ENCODE assay signal across 22 mouse cellular contexts in genomic region chr2:166821406-166821805, GRCm38 (mm10). TPM values are rescaled to one million over a fixed set of nuclear protein-coding genes. Genes with fewer than 3 reads are reported as not detected.
A peak's percentile ranks its signal among the peaks of the same experiment; 100 is the strongest.
DNase-seq lines count a peak whose midpoint lies in the region; ATAC-seq and TF ChIP-seq lines count a peak whose summit lies in the region.
"Had no signal": no experiment of that assay in that cellular context is flagged by ENCODE, and none has a peak within 500 bp of the region (broad histone marks: within the 10 kb centered on the region; RNA-seq: fewer than 3 reads in every experiment).

No protein-coding gene starts in this region.

- no peaks in the 10 kb centered on the region for H3K27me3 ChIP-seq in liver, adult 2 months (ENCODE audit: control insufficient read depth, insufficient read depth, low read length)
- H3K27me3 ChIP-seq in intestine, embryonic 15.5 days (replicated peaks), result no peaks in the 10 kb centered on the region
- H3K27me3 ChIP-seq: CH12.LX; forebrain, embryonic 13.5 days; heart, embryonic 12.5 days; hindbrain, embryonic 12.5 days; Patski had no signal

- 35% methylated on average over 3 of the region's 3 CpGs for WGBS in liver, adult 2 months
- 85% methylated on average over 3 of the region's 3 CpGs for WGBS in intestine, embryonic 15.5 days

- no peak overlapping the region for H3K4me2 ChIP-seq in intestine, embryonic 15.5 days (replicated peaks)
- H3K4me2 ChIP-seq: forebrain, embryonic 13.5 days; hindbrain, embryonic 12.5 days had no signal

- intact Hi-C loops in gastrocnemius, postnatal 14 days (cut with DNase I; ENCODE audit: low total_unique reads), result no loop called here

- no peak overlapping the region for H3K27ac ChIP-seq in liver, adult 2 months (replicated peaks; ENCODE audit: insufficient read depth, low read depth, low read length)
- peak overlapping the region; percentile 68; the same call in 1 of the 2 replicates for H3K27ac ChIP-seq in intestine, embryonic 15.5 days
- H3K27ac ChIP-seq: embryonic facial prominence, embryonic 10.5 days; forebrain, embryonic 13.5 days; hindbrain, embryonic 12.5 days had no signal

- ATAC-seq in intestine, embryonic 15.5 days, result no peak
- peak; percentile 28; the same call in 1 of the 2 replicates for ATAC-seq in megakaryocyte, adult 5-6 weeks (ENCODE audit: poor library complexity, severe bottlenecking)
- ATAC-seq: activated CD4-positive, CD25-positive, alpha-beta regulatory T cell, adult 4 months; forebrain, embryonic 13.5 days; forebrain, postnatal 0 days; hindbrain, embryonic 16.5 days; Patski had no signal

- peak; percentile 72 for DNase-seq in liver, adult 2 months (ENCODE audit: extremely low read depth, low read depth, low spot score)
- DNase-seq in liver, result no peak
- no peak for DNase-seq in gastrocnemius, postnatal 14 days
- no peak for DNase-seq in adipocyte (ENCODE audit: low spot score)
- DNase-seq: adrenal gland, adult 2 months; adrenal gland, postnatal 25 days; cerebellum, adult 18-20 months; cerebellum, adult 9-11 months; cerebellum, postnatal 36 days; forebrain, postnatal 0 days; heart, adult 18-20 months; heart, postnatal 4 days had no signal

- peaks cover 35% of the 10 kb centered on the region for H3K79me2 ChIP-seq in liver, adult 2 months (ENCODE audit: control insufficient read depth, insufficient read depth, low read length)

- H3K4me1 ChIP-seq in liver, adult 2 months (ENCODE audit: control insufficient read depth, insufficient read depth, low read length), result peaks cover 26% of the 10 kb centered on the region
- H3K4me1 ChIP-seq in intestine, embryonic 15.5 days (replicated peaks), result peaks cover 29% of the 10 kb centered on the region
- H3K4me1 ChIP-seq: forebrain, embryonic 13.5 days had no signal

- TF ChIP-seq POLR2A in liver, adult 2 months (IDR thresholded peaks at IDR 0.05; ENCODE audit: extremely low read depth, insufficient read depth, low read length), result no peak

- H3K36me3 ChIP-seq in liver, adult 2 months (ENCODE audit: control insufficient read depth, insufficient read depth, low read length), result no peaks in the 10 kb centered on the region
- no peaks in the 10 kb centered on the region for H3K36me3 ChIP-seq in intestine, embryonic 15.5 days
- H3K36me3 ChIP-seq: hindbrain, embryonic 12.5 days had no signal

- TF ChIP-seq CTCF in liver, adult 2 months (IDR thresholded peaks at IDR 0.05; ENCODE audit: low read depth, low read length), result no peak

- no peak overlapping the region for H3K4me3 ChIP-seq in liver, adult 2 months (ENCODE audit: insufficient read depth, low read depth, low read length)
- no peak overlapping the region for H3K4me3 ChIP-seq in intestine, embryonic 15.5 days (replicated peaks)
- H3K4me3 ChIP-seq: embryonic facial prominence, embryonic 10.5 days; forebrain, embryonic 13.5 days; heart, embryonic 12.5 days; hindbrain, embryonic 12.5 days had no signal

- H3K9ac ChIP-seq in liver, adult 2 months (ENCODE audit: low read depth, low read length), result no peak overlapping the region
- H3K9ac ChIP-seq in intestine, embryonic 15.5 days, result no peak overlapping the region
- H3K9ac ChIP-seq: forebrain, embryonic 13.5 days; forebrain, postnatal 0 days; hindbrain, embryonic 12.5 days had no signal

- no peaks in the 10 kb centered on the region for H3K9me3 ChIP-seq in intestine, embryonic 15.5 days
- H3K9me3 ChIP-seq: embryonic facial prominence, embryonic 10.5 days; forebrain, embryonic 13.5 days; heart, embryonic 12.5 days; hindbrain, embryonic 12.5 days had no signal

RNA-seq across cellular contexts. Expression of gene Arfgef2, which starts 16.0 kb away (rescaled TPM):
- 18.3 and 26.0 TPM in 2 replicates for total RNA-seq in liver, adult 2 months (2014; rRNA removed)
- 13.5 and 15.8 TPM in 2 replicates for polyA plus RNA-seq in liver, adult 2 months (2012; rRNA removed)
- 6.7 and 6.9 TPM in 2 replicates for polyA plus RNA-seq in intestine, embryonic 15.5 days (2015; fragmentation: Nextera tagmentation; extraction: Ambion mirVana)
- total RNA-seq in megakaryocyte, adult 5-6 weeks (2015), result 13.0 and 13.9 TPM in 2 replicates
- 11.5 and 18.7 TPM in 2 replicates for total RNA-seq in megakaryocyte, adult 5-6 weeks (2017)
- 10 to 100 TPM; 18.5 to 20.7 TPM for total RNA-seq in gastrocnemius, postnatal 14 days (2021)

RNA-seq across cellular contexts. Expression of gene Trp53rkb, which starts 29.1 kb away (rescaled TPM):
- total RNA-seq in liver, adult 2 months (2014; rRNA removed), result 1.5 and 1.8 TPM in 2 replicates
- 3.0 and 3.1 TPM in 2 replicates for polyA plus RNA-seq in liver, adult 2 months (2012; rRNA removed)
- 6.4 and 6.7 TPM in 2 replicates for polyA plus RNA-seq in intestine, embryonic 15.5 days (2015; fragmentation: Nextera tagmentation; extraction: Ambion mirVana)
- total RNA-seq in megakaryocyte, adult 5-6 weeks (2015), result 2.1 and 4.5 TPM in 2 replicates
- total RNA-seq in megakaryocyte, adult 5-6 weeks (2017), result 1.5 and 2.0 TPM in 2 replicates
- total RNA-seq in gastrocnemius, postnatal 14 days (2021), result 1 to 10 TPM; 3.1 to 4.3 TPM
